Mouse (Mus musculus): ENCODE data around the gene Rgs3. TPM values are rescaled to one million over a fixed set of nuclear protein-coding genes. Genes with fewer than 3 reads are reported as not detected.

Rgs3 gene
- total RNA-seq, 2 experiments from 2014 or later: 8.6 to 10.3 TPM

- peak overlapping the region; percentile 56 for H3K27ac ChIP-seq
- TF ChIP-seq CTCF (IDR thresholded peaks at IDR 0.05): peak; percentile 18; the same call in 1 of the 2 replicates
- H3K4me3 ChIP-seq: no peak overlapping the region
- DNase-seq: no peak
- intact Hi-C loops (cut with DNase I): no loop called here
Observed at GRCm38 (mm10) chr4:62613646-62614365, 54.2 kb downstream of the Rgs3 start.

- peak overlapping the region; percentile 88 for H3K27ac ChIP-seq
- no peak for DNase-seq
- intact Hi-C loops (cut with DNase I): loop anchor here (5.0 kb wide), 1 partner anchor 74 kb away; no protein-coding TSS in a partner anchor
Observed at GRCm38 (mm10) chr4:62617856-62618440, 58.3 kb downstream of the Rgs3 start.

GRCm38 (mm10) chr4:62619232-62619964, 59.8 kb downstream of the Rgs3 start:
- intact Hi-C loops (cut with DNase I): loop anchor here (5.0 kb wide), 1 partner anchor 73 kb away; no protein-coding TSS in a partner anchor
- Histone ChIP-seq H3K4me3 (peak overlapping the region; percentile 72), H3K27ac (peak overlapping the region; percentile 88)
- peak; percentile 5; the same call in 1 of the 2 replicates for TF ChIP-seq CTCF (IDR thresholded peaks at IDR 0.05)
- peak; percentile 61 for DNase-seq

More at GRCm38 (mm10) chr4:62617856-62618440, 58.3 kb downstream of the Rgs3 start:
- H3K4me3 ChIP-seq: peak overlapping the region; percentile 5; the same call in 1 of the 2 replicates
- TF ChIP-seq CTCF (IDR thresholded peaks at IDR 0.05): no peak

DNA sequence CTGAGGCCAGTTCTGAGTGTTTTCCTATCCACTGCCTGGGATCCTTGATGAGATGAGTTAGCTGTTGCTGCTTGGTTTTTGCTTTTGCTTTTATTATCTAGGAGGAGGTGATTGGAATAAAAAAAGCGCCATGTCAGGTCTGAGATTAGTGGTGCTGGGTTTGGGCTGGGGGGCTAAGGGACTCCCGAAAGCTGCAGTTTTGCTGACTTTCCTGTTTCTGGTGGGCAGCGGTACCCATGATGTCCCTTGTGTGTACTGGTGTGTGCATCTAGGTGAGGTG, 60.3 kb downstream of the Rgs3 start:
- Histone ChIP-seq H3K4me3 (peak overlapping the region; percentile 72), H3K27ac (peak overlapping the region; percentile 88)
- intact Hi-C loops (cut with DNase I): loop anchor here (5.0 kb wide), 1 partner anchor 72 kb away; no protein-coding TSS in a partner anchor
- no peak for TF ChIP-seq CTCF (IDR thresholded peaks at IDR 0.05)
- no peak for DNase-seq

- no peak for TF ChIP-seq CTCF (IDR thresholded peaks at IDR 0.05)
- no peak for DNase-seq
- Histone ChIP-seq H3K27ac (peak overlapping the region; percentile 88), H3K4me3 (peak overlapping the region; percentile 72)
- intact Hi-C loops (cut with DNase I): no loop called here
Observed at GRCm38 (mm10) chr4:62621151-62621550, 61.5 kb downstream of the Rgs3 start.

DNA sequence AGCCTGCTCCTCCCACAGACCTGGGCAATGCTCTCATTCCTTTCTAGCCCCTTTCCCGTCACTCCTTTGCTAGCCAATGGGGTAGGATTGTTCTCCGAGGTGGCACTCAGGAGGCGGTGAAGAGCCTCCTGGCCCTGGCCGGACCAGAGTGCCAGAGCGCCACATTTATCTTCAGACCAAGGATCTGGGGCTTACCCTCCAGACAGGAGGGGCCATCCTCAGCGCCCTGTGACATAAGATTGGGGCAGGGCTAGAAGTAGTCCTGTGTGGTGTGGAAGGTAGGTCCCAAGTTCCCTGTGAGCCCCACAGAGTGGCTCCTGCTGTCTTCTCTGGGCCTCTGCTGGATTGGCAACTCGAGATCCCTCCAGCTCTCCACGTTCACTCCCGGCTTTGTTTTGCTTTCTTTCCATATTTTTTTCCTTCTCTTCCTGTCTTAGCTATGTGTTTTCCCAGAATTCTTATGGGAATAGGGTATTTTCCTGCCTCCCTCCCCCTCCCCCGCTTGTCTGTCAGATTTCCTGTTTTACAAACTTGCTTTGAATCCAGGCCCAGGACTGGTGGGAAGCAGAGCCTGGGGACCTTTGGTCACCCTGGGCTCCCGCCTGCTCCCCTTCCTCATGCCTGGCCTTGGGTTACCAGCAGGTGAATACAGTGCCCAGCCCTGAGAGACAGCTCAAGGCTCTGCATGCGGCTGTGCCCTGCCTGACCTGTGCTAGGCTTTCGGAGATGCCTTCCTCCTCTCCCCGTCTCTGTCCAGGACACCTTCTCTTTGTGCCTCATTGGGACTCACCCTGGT, 62.4 kb downstream of the Rgs3 start:
- DNase-seq: peak; percentile 43
- no peak for TF ChIP-seq CTCF (IDR thresholded peaks at IDR 0.05)
- Histone ChIP-seq H3K4me3 (peak overlapping the region; percentile 72), H3K27ac (peak overlapping the region; percentile 88)
- intact Hi-C loops (cut with DNase I): no loop called here

DNA sequence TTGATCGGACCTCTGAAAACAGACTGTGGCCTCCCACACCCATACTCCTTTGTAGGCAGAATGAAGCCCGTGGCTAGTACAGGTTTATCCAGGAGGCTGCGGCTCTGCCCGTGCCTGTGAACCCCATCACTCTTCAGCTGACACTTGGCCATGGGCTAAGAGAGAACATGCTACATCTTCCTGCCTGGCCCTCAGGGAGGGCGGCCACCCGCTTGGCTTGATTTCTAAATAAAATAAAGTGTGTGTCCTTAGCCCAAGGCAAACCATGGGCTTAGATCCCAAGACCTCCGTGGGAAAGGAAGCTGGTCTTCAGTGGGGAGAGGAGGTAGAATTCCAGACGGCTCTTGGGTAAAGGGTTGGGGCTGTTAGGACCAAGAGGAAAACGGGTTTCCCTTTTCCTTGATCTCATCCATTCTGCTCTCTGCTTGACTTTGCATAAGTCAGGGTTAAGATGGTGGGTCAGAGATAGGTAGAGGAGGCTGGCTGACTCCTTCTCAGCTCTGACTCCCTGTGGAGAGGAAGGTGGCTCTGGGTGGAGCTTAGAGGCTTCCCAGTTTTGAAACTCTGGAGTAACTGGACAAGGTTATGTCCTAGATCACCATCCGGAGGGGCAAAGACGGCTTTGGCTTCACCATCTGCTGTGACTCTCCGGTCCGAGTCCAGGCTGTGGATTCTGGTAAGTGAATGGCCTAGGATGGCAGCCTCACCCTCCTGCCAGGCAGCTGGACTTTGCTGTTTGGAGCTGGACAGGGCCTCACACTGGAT, 63.8 kb downstream of the Rgs3 start:
- peak overlapping the region; percentile 88 for H3K27ac ChIP-seq
- no peak for TF ChIP-seq CTCF (IDR thresholded peaks at IDR 0.05)
- intact Hi-C loops (cut with DNase I): no loop called here
- no peak for DNase-seq
- peak overlapping the region; percentile 72 for H3K4me3 ChIP-seq

DNA sequence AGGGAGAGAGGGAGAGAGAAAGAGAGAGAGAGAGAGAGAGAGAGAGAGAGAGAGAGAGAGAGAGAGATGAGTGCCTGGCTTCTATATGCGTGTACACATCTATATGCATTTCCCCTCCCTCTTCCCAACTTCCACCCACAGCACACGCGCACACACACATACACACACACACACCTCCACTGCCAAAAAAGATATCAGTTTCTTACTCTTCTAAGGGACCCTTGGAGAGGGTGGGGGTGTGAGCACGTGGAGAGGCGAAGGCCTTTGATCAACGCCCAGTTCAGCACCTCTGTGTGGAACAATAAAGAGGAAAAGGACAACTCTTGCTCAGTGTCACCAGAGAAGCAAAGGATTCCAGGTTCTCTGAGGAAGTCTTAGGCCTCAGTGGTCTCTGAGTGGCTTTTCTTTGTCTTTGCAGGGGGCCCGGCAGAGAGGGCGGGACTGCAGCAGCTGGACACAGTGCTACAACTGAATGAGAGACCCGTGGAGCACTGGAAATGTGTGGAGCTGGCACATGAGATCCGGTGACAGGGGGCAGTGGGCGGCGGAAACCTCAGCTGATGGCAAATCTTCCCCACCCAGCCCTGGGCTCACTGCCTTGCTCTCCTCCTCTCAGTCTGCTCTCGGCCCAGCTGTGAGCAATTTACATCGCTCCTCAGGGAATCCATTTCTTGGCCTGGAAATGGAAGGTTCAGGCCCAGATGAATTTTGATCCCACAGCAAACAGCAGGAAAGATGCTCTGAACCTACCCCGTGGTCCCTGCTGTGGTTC, 65.2 kb downstream of the Rgs3 start:
- Histone ChIP-seq H3K27ac (peak overlapping the region; percentile 88), H3K4me3 (peak overlapping the region; percentile 38)
- DNase-seq: peak; percentile 74
- intact Hi-C loops (cut with DNase I): no loop called here
- no peak for TF ChIP-seq CTCF (IDR thresholded peaks at IDR 0.05)

DNA sequence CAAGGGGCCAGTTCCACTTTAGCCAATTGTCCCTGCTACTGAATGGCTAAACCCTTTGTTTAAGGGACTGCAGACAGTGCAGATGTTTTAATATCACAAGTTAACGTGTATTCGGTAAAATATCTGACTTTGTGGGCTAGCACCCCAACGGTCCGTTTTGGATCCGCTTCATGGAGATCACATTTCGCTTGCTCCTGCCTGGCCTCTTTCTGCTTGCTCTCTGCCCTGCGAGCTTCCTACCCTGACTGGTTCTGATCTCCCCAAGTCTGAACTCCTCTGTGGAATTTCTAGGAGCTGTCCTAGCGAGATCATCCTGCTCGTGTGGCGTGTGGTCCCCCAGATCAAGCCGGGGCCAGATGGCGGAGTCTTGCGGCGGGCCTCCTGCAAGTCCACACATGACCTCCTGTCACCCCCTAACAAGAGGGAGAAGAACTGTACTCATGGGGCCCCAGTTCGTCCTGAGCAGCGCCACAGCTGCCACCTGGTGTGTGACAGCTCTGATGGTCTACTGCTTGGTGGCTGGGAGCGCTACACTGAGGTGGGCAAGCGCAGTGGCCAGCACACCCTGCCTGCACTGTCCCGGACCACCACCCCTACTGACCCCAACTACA, 65.9 kb downstream of the Rgs3 start:
- TF ChIP-seq CTCF (IDR thresholded peaks at IDR 0.05): no peak
- Histone ChIP-seq H3K27ac (peak overlapping the region; percentile 88), H3K4me3 (peak overlapping the region; percentile 38)
- intact Hi-C loops (cut with DNase I): no loop called here
- no peak for DNase-seq

DNA sequence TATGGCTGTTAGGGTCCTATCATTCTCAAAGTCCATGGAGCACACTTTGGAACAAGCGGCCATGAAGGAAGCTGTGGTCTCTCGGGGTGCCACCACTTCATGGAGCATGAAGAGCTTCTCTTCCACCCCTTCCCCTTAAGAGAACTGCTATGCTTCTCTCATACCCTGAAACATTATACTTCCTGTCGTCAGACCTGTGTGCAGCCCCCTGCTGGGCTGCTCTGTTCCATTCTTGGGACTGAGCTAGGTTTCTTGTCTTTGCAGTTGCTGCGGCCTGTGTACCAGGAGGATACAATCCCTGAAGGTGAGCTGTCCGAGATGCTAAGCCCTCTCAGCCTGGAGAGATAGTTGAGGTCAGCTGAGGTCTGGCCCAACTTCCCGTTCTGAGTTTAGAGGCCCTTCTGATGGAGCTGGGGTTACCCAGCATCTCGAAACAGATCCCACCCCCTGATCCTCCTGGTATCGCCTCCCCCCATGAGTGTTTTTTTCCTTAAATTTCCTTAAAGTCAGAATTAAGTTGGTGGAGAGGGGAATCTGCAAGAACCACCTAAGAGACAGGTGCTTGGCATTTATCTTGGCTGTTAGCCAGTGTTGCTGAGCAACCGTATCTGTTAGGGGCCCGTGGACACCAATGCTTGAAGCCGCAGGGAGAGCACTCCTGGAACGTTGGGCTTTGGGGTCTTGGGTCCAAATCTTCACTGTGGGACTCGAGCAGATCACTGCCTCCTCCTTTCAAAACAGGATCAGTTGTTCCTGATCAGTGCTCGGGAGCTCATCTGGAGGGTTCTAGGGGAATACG, 66.8 kb downstream of the Rgs3 start:
- peak overlapping the region; percentile 43; the same call in 1 of the 2 replicates for H3K27ac ChIP-seq
- intact Hi-C loops (cut with DNase I): no loop called here
- TF ChIP-seq CTCF (IDR thresholded peaks at IDR 0.05): no peak
- H3K4me3 ChIP-seq: 0 out of 2 replicates have a peak overlapping the region, but pooled peaks have one; percentile 3
- DNase-seq: no peak

All from gastrocnemius, adult 2 months (tissue).